ENCODE assay signal across 12 mouse cellular contexts in genomic region chr6:8649295-8649865, GRCm38 (mm10).
"Had no signal": no experiment of that assay in that cellular context is flagged by ENCODE, and none has a peak within 500 bp of the region (broad histone marks: within the 10 kb centered on the region; RNA-seq: fewer than 3 reads in every experiment).

No protein-coding gene starts in this region.

- H3K4me3 ChIP-seq: limb, embryonic 12.5 days; liver, embryonic 13.5 days; lung, embryonic 15.5 days; midbrain, embryonic 13.5 days had no signal

- H3K9ac ChIP-seq: limb, embryonic 12.5 days; liver, embryonic 13.5 days; liver, postnatal 0 days; lung, embryonic 15.5 days; midbrain, embryonic 13.5 days had no signal

- H3K9me3 ChIP-seq: limb, embryonic 12.5 days; liver, embryonic 13.5 days; lung, embryonic 15.5 days; midbrain, embryonic 13.5 days had no signal

- H3K27me3 ChIP-seq: limb, embryonic 12.5 days; liver, embryonic 13.5 days; lung, embryonic 15.5 days; midbrain, embryonic 13.5 days had no signal

- H3K4me1 ChIP-seq: lung, embryonic 15.5 days had no signal

- DNase-seq: kidney, postnatal 25 days; layer of hippocampus, adult 9-11 months; layer of hippocampus, postnatal 36 days; liver; liver, embryonic 13.5 days; liver, postnatal 0 days; right cerebral cortex, adult 18-20 months; right cerebral cortex, postnatal 25 days; thymus, adult 2 months had no signal

- H3K4me2 ChIP-seq: limb, embryonic 12.5 days; liver, embryonic 13.5 days; lung, embryonic 15.5 days; midbrain, embryonic 13.5 days had no signal

- H3K36me3 ChIP-seq: limb, embryonic 12.5 days; liver, embryonic 13.5 days; lung, embryonic 15.5 days; midbrain, embryonic 13.5 days had no signal

- H3K27ac ChIP-seq: limb, embryonic 12.5 days; liver, embryonic 13.5 days; lung, embryonic 15.5 days; midbrain, embryonic 13.5 days had no signal

- ATAC-seq: liver, postnatal 0 days; midbrain, embryonic 13.5 days had no signal
